Mouse (Mus musculus) heart, adult 2 months (tissue): Measurements from ENCODE around the gene Rnf220. TPM values are rescaled to one million over a fixed set of nuclear protein-coding genes. Genes with fewer than 3 reads are reported as not detected.

Source experiments
- DNase-seq, 2 experiments: peaks; one replicate each; pipeline ENCODE4 v3.0.0; 2021
- H3K27ac ChIP-seq: fragments of 200-600 bp; 2 replicates; pipeline ENCODE4 v1.8.1; 2022
- H3K27me3 ChIP-seq: fragments of 200-500 bp; 2 replicates; pipeline ENCODE4 v1.6.1; 2012; ENCODE audit warnings: mild to moderate bottlenecking, low read length, inconsistent platforms, mixed read lengths; ENCODE audit not compliant: control insufficient read depth, insufficient read depth
- H3K36me3 ChIP-seq: fragments of 200-500 bp; 2 replicates; pipeline ENCODE4 v1.6.1; 2012; ENCODE audit warnings: low read length, inconsistent platforms; ENCODE audit not compliant: control insufficient read depth, insufficient read depth
- H3K4me1 ChIP-seq: fragments of 200-500 bp; 2 replicates; pipeline ENCODE4 v1.6.1; 2011; ENCODE audit warnings: low read length; ENCODE audit not compliant: control insufficient read depth, insufficient read depth
- H3K4me3 ChIP-seq: fragments of 200-600 bp; 2 replicates; pipeline ENCODE4 v1.8.1; 2022
- H3K79me2 ChIP-seq: fragments of 200-500 bp; replicated peaks from 2 replicates; pipeline ENCODE4 v1.6.1; 2012; ENCODE audit warnings: mild to moderate bottlenecking, inconsistent platforms, low read length, moderate library complexity, mixed read lengths; ENCODE audit not compliant: control insufficient read depth, insufficient read depth
- H3K9ac ChIP-seq: fragments of 200-500 bp; 2 replicates; pipeline ENCODE4 v1.6.1; 2012; ENCODE audit warnings: low read depth, mild to moderate bottlenecking, control low read depth, inconsistent platforms, low read length, mixed read lengths
- CTCF ChIP-seq: fragments of 200-600 bp; IDR thresholded peaks from 2 replicates; pipeline ENCODE4 v1.8.1; 2022; ENCODE audit warnings: antibody characterized with exemption, mild to moderate bottlenecking, moderate library complexity
- EP300 ChIP-seq: fragments of 200-500 bp; IDR thresholded peaks from 2 replicates; pipeline ENCODE4 v1.6.1; 2011; ENCODE audit warnings: low read depth, low read length, control low read depth; ENCODE audit not compliant: insufficient read depth
- POLR2A ChIP-seq: fragments of 200-500 bp; IDR thresholded peaks from 2 replicates; pipeline ENCODE4 v1.6.1; 2011; ENCODE audit warnings: mild to moderate bottlenecking, low read depth, low read length, control low read depth; ENCODE audit not compliant: insufficient read depth
- WGBS: fragments of 180-500 bp; shearing (Covaris S2); methylation state at CpG from one replicate; pipeline ENCODE4 v1.1.7; 2018; 5-methylcytosine and 5-hydroxymethylcytosine counted together
- intact Hi-C: fragments of 180-260 bp; cut with DNase I; formaldehyde crosslinking; loops from one replicate; pipeline ENCODE4 v1.15.1; 2025
- polyA plus RNA-seq: library from polyadenylated mRNA; depleted of rRNA; stranded (reverse); fragments of >200 nt; gene quantifications from 2 replicates; pipeline ENCODE4 v1.2.3, GENCODE M21; 2012
- total RNA-seq, 2 experiments: library from RNA; stranded (reverse); gene quantifications; 2 replicates each; pipeline ENCODE4 v1.2.3; 2021

The Rnf220 gene
- total and polyA plus RNA-seq, 3 experiments, result 32.3 to 41.4 (median 33.2) TPM

DNA sequence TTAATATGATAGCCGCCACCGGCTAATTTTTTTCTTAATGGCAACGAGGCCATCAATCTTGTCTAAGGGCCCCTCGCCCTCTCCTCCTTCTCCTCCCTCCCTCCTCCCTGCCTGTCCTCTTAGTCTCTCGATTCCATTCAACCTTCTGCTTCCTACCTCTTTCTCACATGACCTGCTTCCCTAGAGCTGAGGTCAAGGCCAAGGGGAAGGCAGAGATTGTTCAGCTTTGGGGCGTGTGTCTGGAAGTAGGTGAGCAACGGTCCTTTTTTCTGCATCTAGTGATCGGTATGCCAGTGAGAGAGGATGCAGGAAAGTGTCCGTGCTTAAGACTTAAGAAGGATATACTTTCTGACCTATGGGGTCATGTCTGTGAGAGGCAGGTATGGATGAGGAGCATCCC is 199.0 kb downstream of the Rnf220 start:
- Histone ChIP-seq H3K9ac (no peak overlapping the region), H3K79me2 (no peaks in the 10 kb centered on the region), H3K4me3 (no peak overlapping the region), H3K27ac (no peak overlapping the region), H3K4me1 (no peaks in the 10 kb centered on the region), H3K27me3 (no peaks in the 10 kb centered on the region), H3K36me3 (no peaks in the 10 kb centered on the region)
- 83% methylated on average over 9 of the region's 9 CpGs for WGBS
- intact Hi-C loops, result no loop called here
- no peak for TF ChIP-seq POLR2A
- DNase-seq, result no peak

DNA sequence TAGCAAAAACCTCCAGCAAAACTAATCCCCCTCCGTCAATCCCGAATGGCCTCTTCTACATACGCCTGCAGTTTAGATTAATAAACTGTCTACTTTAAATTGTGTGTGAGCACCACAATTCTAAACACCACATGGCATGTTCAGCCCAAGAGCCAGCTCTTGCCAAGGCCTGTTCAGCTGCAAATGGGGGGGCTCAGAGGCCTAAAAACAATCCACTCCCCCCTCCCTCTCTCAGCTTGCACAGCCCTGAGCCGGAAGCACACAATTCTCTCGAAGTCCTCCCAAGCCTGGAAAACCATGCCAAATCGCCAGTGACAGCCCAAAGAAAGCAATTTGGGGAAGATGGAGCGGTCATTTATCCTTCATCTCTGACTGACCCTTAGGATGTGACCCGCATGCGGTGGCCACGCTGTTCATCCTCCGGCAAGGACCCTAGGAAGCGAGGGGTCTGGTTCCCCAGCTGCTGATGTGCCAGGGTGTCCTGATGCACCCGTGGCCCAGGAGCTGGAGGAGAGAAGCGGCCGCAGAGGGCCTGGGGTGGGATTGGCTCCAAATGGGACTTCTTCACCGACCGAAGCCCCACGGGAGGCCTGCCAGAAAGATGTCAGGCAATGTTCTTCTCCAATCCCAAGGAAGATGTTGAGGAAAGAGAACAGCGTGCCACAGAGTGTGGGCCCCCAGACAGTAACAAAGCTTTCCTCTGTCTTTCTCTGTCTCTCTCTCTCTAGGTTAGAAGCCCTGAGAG is 199.8 kb downstream of the Rnf220 start:
- TF ChIP-seq CTCF (no peak), POLR2A (no peak), EP300 (no peak)
- H3K27me3 ChIP-seq, result no peaks in the 10 kb centered on the region
- DNase-seq, result no peak
- intact Hi-C loops, result no loop called here
- no peaks in the 10 kb centered on the region for H3K4me1 ChIP-seq
- H3K27ac ChIP-seq, result no peak overlapping the region
- H3K4me3 ChIP-seq, result no peak overlapping the region
- H3K9ac ChIP-seq, result no peak overlapping the region
- WGBS, result 84% methylated on average over 19 of the region's 19 CpGs
- no peaks in the 10 kb centered on the region for H3K36me3 ChIP-seq
- H3K79me2 ChIP-seq, result no peaks in the 10 kb centered on the region

GRCm38 (mm10) chr4:117291696-117292095 is 205.2 kb downstream of the Rnf220 start:
- H3K4me1 ChIP-seq, result no peaks in the 10 kb centered on the region; the same call in 1 of the 2 replicates
- H3K36me3 ChIP-seq, result 0 out of 2 replicates have a peak, but pooled peaks cover 2% of the 10 kb centered on the region
- H3K27ac ChIP-seq, result no peak overlapping the region
- intact Hi-C loops, result no loop called here
- H3K27me3 ChIP-seq, result no peaks in the 10 kb centered on the region
- TF ChIP-seq EP300 (no peak), CTCF (no peak), POLR2A (no peak)
- WGBS, result 59% methylated on average over 2 of the region's 2 CpGs
- H3K79me2 ChIP-seq, result no peaks in the 10 kb centered on the region
- no peak overlapping the region for H3K4me3 ChIP-seq
- no peak for DNase-seq
- H3K9ac ChIP-seq, result no peak overlapping the region

DNA sequence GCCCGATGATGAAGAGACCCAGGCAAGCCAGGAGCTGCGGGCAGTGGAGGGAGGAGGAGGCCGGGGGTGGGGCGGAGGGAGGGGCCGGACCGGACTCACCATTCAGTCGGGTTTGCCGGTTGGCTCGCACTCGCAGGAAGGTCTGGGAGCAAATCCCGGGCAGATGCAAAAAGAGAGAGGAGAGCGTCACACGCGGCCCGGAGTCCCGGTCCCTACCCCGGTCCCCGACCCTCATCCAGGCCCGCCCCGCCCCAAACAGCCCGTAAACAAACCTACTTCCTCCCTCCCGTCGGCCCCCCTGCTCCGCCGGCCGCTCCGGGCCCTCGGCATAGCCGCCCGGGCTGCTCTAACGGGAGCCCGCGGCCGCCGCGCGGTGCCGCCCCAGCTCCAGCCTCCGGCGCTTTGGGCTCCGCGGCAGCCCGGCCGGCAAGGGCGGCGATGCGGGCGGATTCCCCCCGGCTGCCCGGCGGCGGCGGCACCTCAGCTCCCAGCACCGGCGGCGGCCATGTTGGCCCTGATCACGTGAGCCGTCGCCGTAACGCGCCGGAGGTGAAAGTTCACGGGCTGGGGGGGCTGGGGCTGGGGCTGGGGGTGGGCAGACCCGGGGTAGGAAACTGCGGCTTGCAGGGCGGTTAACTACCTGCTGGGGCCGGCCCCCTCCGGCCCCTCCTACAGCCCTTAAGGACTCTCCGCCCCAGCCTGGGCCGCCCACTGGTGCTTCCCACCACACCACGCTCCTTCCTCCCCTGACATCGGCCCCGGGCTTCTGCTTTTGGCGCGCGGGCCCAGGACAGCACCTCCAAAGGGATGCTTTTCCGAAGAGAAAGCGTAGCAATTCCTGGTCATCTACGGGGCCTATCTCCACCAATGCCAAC is 207.7 kb downstream of the Rnf220 start:
- 1% methylated on average over 69 of the region's 80 CpGs for WGBS

DNA sequence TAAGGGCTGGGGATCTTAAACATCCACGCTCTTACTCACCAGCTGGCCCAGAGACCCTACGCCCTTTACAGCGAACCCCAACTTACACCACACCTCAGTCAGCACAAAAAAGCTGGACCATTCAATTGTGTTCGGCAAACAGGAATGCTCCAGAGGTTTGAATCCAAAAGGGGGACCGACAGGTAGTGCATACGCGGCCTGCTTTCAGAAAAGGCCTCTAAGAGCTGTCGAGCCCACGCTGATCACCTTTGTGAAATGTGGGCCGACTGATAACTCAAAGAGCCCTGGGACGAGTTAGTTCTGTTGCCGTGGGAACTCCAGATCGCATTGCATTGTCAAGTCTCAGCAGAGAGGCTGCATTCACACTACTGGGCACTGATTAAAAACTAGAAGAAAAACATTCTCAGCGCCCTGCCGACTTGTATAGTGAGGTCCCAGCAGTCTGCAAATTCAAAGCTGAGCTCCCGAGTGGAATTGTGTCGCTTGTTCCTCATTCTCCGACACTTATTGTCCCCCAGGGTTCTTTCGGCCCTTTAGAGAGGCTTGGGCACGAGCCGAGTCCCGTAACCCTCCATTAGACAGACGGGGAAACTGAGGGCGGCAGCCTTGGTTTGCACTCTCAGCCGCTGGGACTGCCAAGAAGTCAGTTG is 208.4 kb downstream of the Rnf220 start:
- H3K4me1 ChIP-seq, result no peaks in the 10 kb centered on the region; the same call in 1 of the 2 replicates
- peak overlapping the region; percentile 88 for H3K27ac ChIP-seq
- 26% methylated on average over 25 of the region's 25 CpGs for WGBS
- TF ChIP-seq CTCF, result no peak
- TF ChIP-seq EP300, result no peak
- TF ChIP-seq POLR2A, result no peak
- DNase-seq, result no peak
- peak overlapping the region; percentile 64 for H3K4me3 ChIP-seq
- 0 out of 2 replicates have a peak, but pooled peaks cover 2% of the 10 kb centered on the region for H3K36me3 ChIP-seq
- intact Hi-C loops, result no loop called here
- no peaks in the 10 kb centered on the region for H3K27me3 ChIP-seq
- H3K9ac ChIP-seq, result peak overlapping the region; percentile 60
- H3K79me2 ChIP-seq, result no peaks in the 10 kb centered on the region

More for the DNA sequence above, 207.7 kb downstream of the Rnf220 start:
- TF ChIP-seq POLR2A (peak; percentile 56), CTCF (no peak), EP300 (no peak)
- peak overlapping the region; percentile 88 for H3K9ac ChIP-seq
- peak; percentile 88 to 90 for DNase-seq
- H3K36me3 ChIP-seq, result 0 out of 2 replicates have a peak, but pooled peaks cover 2% of the 10 kb centered on the region
- no peaks in the 10 kb centered on the region for H3K79me2 ChIP-seq
- peak overlapping the region; percentile 64 for H3K4me3 ChIP-seq
- H3K27me3 ChIP-seq, result no peaks in the 10 kb centered on the region
- no peaks in the 10 kb centered on the region; the same call in 1 of the 2 replicates for H3K4me1 ChIP-seq
- intact Hi-C loops, result no loop called here
- peak overlapping the region; percentile 88 for H3K27ac ChIP-seq
